Mouse (Mus musculus) hindlimb bud, embryonic 11.5 days (tissue): ENCODE data around the gene Rassf2.

ENCODE experiments used
- DNase-seq: peaks from one replicate; pipeline ENCODE4 v3.0.0-alpha.2; 2012; ENCODE audit warnings: low read depth, low spot score; ENCODE audit errors: extremely low spot score

Rassf2 gene

GRCm38 (mm10) chr2:132035470-132035835 lies 5.4 kb upstream of the Rassf2 start:
- no peak for DNase-seq

GRCm38 (mm10) chr2:132034590-132035469 lies 4.8 kb upstream of the Rassf2 start:
- no peak for DNase-seq

GRCm38 (mm10) chr2:132031364-132032095 lies 1.5 kb upstream of the Rassf2 start:
- no peak for DNase-seq

GRCm38 (mm10) chr2:132030418-132031363 lies 633 bp upstream of the Rassf2 start:
- DNase-seq: no peak

GRCm38 (mm10) chr2:132028894-132029605 lies 1.0 kb downstream of the Rassf2 start:
- no peak for DNase-seq

- DNase-seq: no peak
Observed at GRCm38 (mm10) chr2:132028107-132028506, 2.0 kb downstream of the Rassf2 start.

- DNase-seq: no peak
Observed at GRCm38 (mm10) chr2:132027366-132027765, 2.7 kb downstream of the Rassf2 start.

GRCm38 (mm10) chr2:132024028-132024427 lies 6.0 kb downstream of the Rassf2 start:
- no peak for DNase-seq

GRCm38 (mm10) chr2:132022621-132023020 lies 7.4 kb downstream of the Rassf2 start:
- DNase-seq: no peak

GRCm38 (mm10) chr2:132021616-132022015 lies 8.4 kb downstream of the Rassf2 start:
- DNase-seq: no peak

GRCm38 (mm10) chr2:132020991-132021541 lies 9.0 kb downstream of the Rassf2 start:
- no peak for DNase-seq

GRCm38 (mm10) chr2:132020420-132020819 lies 9.6 kb downstream of the Rassf2 start:
- DNase-seq: no peak

GRCm38 (mm10) chr2:132019372-132019811 lies 10.7 kb downstream of the Rassf2 start:
- DNase-seq: no peak

GRCm38 (mm10) chr2:132018156-132018555 lies 11.9 kb downstream of the Rassf2 start:
- no peak for DNase-seq

- no peak for DNase-seq
Observed at GRCm38 (mm10) chr2:132017611-132018010, 12.4 kb downstream of the Rassf2 start.

- no peak for DNase-seq
Observed at GRCm38 (mm10) chr2:132016034-132016433, 14.0 kb downstream of the Rassf2 start.

- no peak for DNase-seq
Observed at GRCm38 (mm10) chr2:132013152-132013551, 16.9 kb downstream of the Rassf2 start.

GRCm38 (mm10) chr2:132010781-132011180 lies 19.3 kb downstream of the Rassf2 start:
- no peak for DNase-seq

GRCm38 (mm10) chr2:132008186-132008585 lies 21.9 kb downstream of the Rassf2 start:
- no peak for DNase-seq

- DNase-seq: no peak
Observed at GRCm38 (mm10) chr2:132007475-132007819, 22.6 kb downstream of the Rassf2 start.
